Mouse (Mus musculus): ENCODE data around the gene Tnrc6a. TPM values are rescaled to one million over a fixed set of nuclear protein-coding genes. Genes with fewer than 3 reads are reported as not detected.
A peak's percentile ranks its signal among the peaks of the same experiment; 100 is the strongest.

Gene Tnrc6a
- polyA plus RNA-seq, 1 experiment from 2014 or later, result 42.3 TPM

- H3K9me3 ChIP-seq (replicated peaks; ENCODE audit: control insufficient read depth, low read length), result no peaks in the 10 kb centered on the region
- peaks cover 26% of the 10 kb centered on the region for H3K36me3 ChIP-seq (ENCODE audit: control insufficient read depth, insufficient read depth, low read length)
- no peak overlapping the region for H3K9ac ChIP-seq (ENCODE audit: low read length)
- ATAC-seq (ENCODE audit: insufficient read depth, low FRiP score), result no peak
- no peak overlapping the region for H3K27ac ChIP-seq (ENCODE audit: low read length)
- no peaks in the 10 kb centered on the region for H3K4me1 ChIP-seq (ENCODE audit: control insufficient read depth, insufficient read depth, low read length)
- H3K4me2 ChIP-seq (ENCODE audit: low read depth, low read length), result no peak overlapping the region
- no peaks in the 10 kb centered on the region for H3K27me3 ChIP-seq (ENCODE audit: control insufficient read depth, insufficient read depth, low read length)
- 83% methylated on average over 5 of the region's 5 CpGs for WGBS
- H3K4me3 ChIP-seq (replicated peaks; ENCODE audit: low read length), result no peak overlapping the region
Observed at GRCm38 (mm10) chr7:123172101-123172500, 48.4 kb downstream of the Tnrc6a start.

- H3K27me3 ChIP-seq (ENCODE audit: control insufficient read depth, insufficient read depth, low read length), result no peaks in the 10 kb centered on the region
- peaks cover 36% of the 10 kb centered on the region for H3K36me3 ChIP-seq (ENCODE audit: control insufficient read depth, insufficient read depth, low read length)
- H3K27ac ChIP-seq (ENCODE audit: low read length), result no peak overlapping the region
- no peak for ATAC-seq (ENCODE audit: insufficient read depth, low FRiP score)
- H3K4me2 ChIP-seq (ENCODE audit: low read depth, low read length), result no peak overlapping the region
- H3K4me1 ChIP-seq (ENCODE audit: control insufficient read depth, insufficient read depth, low read length), result no peaks in the 10 kb centered on the region
- H3K9me3 ChIP-seq (replicated peaks; ENCODE audit: control insufficient read depth, low read length), result no peaks in the 10 kb centered on the region
- H3K4me3 ChIP-seq (replicated peaks; ENCODE audit: low read length), result no peak overlapping the region
- H3K9ac ChIP-seq (ENCODE audit: low read length), result no peak overlapping the region
Observed at GRCm38 (mm10) chr7:123177215-123177614, 53.5 kb downstream of the Tnrc6a start.

- H3K9me3 ChIP-seq (replicated peaks; ENCODE audit: control insufficient read depth, low read length), result no peaks in the 10 kb centered on the region
- ATAC-seq (ENCODE audit: insufficient read depth, low FRiP score), result no peak
- no peak overlapping the region for H3K9ac ChIP-seq (ENCODE audit: low read length)
- H3K4me3 ChIP-seq (replicated peaks; ENCODE audit: low read length), result no peak overlapping the region
- no peak overlapping the region for H3K27ac ChIP-seq (ENCODE audit: low read length)
- WGBS, result 82% methylated on average over 20 of the region's 20 CpGs
- peaks cover 50% of the 10 kb centered on the region for H3K36me3 ChIP-seq (ENCODE audit: control insufficient read depth, insufficient read depth, low read length)
- no peak overlapping the region for H3K4me2 ChIP-seq (ENCODE audit: low read depth, low read length)
- H3K27me3 ChIP-seq (ENCODE audit: control insufficient read depth, insufficient read depth, low read length), result no peaks in the 10 kb centered on the region
- H3K4me1 ChIP-seq (ENCODE audit: control insufficient read depth, insufficient read depth, low read length), result no peaks in the 10 kb centered on the region
Observed at GRCm38 (mm10) chr7:123181787-123182701, 58.4 kb downstream of the Tnrc6a start.

GRCm38 (mm10) chr7:123184891-123185290 lies 61.2 kb downstream of the Tnrc6a start:
- H3K27ac ChIP-seq (ENCODE audit: low read length), result no peak overlapping the region
- ATAC-seq (ENCODE audit: insufficient read depth, low FRiP score), result no peak
- H3K9ac ChIP-seq (ENCODE audit: low read length), result no peak overlapping the region
- no peaks in the 10 kb centered on the region for H3K27me3 ChIP-seq (ENCODE audit: control insufficient read depth, insufficient read depth, low read length)
- no peaks in the 10 kb centered on the region for H3K9me3 ChIP-seq (replicated peaks; ENCODE audit: control insufficient read depth, low read length)
- no peak overlapping the region for H3K4me2 ChIP-seq (ENCODE audit: low read depth, low read length)
- 93% methylated on average over 1 of the region's 1 CpGs for WGBS
- H3K36me3 ChIP-seq (ENCODE audit: control insufficient read depth, insufficient read depth, low read length), result peaks cover 68% of the 10 kb centered on the region
- no peaks in the 10 kb centered on the region for H3K4me1 ChIP-seq (ENCODE audit: control insufficient read depth, insufficient read depth, low read length)
- H3K4me3 ChIP-seq (replicated peaks; ENCODE audit: low read length), result no peak overlapping the region

GRCm38 (mm10) chr7:123186463-123186862 lies 62.8 kb downstream of the Tnrc6a start:
- no peaks in the 10 kb centered on the region for H3K27me3 ChIP-seq (ENCODE audit: control insufficient read depth, insufficient read depth, low read length)
- H3K9me3 ChIP-seq (replicated peaks; ENCODE audit: control insufficient read depth, low read length), result no peaks in the 10 kb centered on the region
- H3K4me1 ChIP-seq (ENCODE audit: control insufficient read depth, insufficient read depth, low read length), result no peaks in the 10 kb centered on the region
- no peak for ATAC-seq (ENCODE audit: insufficient read depth, low FRiP score)
- peaks cover 65% of the 10 kb centered on the region for H3K36me3 ChIP-seq (ENCODE audit: control insufficient read depth, insufficient read depth, low read length)
- H3K4me2 ChIP-seq (ENCODE audit: low read depth, low read length), result no peak overlapping the region
- no peak overlapping the region for H3K4me3 ChIP-seq (replicated peaks; ENCODE audit: low read length)
- H3K9ac ChIP-seq (ENCODE audit: low read length), result no peak overlapping the region
- WGBS, result 87% methylated on average over 6 of the region's 6 CpGs
- H3K27ac ChIP-seq (ENCODE audit: low read length), result no peak overlapping the region

- Histone ChIP-seq H3K36me3 (ENCODE audit: control insufficient read depth, insufficient read depth, low read length) (peaks cover 65% of the 10 kb centered on the region), H3K4me3 (replicated peaks; ENCODE audit: low read length) (no peak overlapping the region), H3K27me3 (ENCODE audit: control insufficient read depth, insufficient read depth, low read length) (no peaks in the 10 kb centered on the region), H3K9me3 (replicated peaks; ENCODE audit: control insufficient read depth, low read length) (no peaks in the 10 kb centered on the region), H3K27ac (ENCODE audit: low read length) (no peak overlapping the region), H3K4me2 (ENCODE audit: low read depth, low read length) (no peak overlapping the region), H3K4me1 (ENCODE audit: control insufficient read depth, insufficient read depth, low read length) (no peaks in the 10 kb centered on the region), H3K9ac (ENCODE audit: low read length) (no peak overlapping the region)
- ATAC-seq (ENCODE audit: insufficient read depth, low FRiP score), result no peak
- WGBS, result 66% methylated on average over 4 of the region's 4 CpGs
Observed at GRCm38 (mm10) chr7:123187246-123187645, 63.6 kb downstream of the Tnrc6a start.

GRCm38 (mm10) chr7:123188462-123188861 lies 64.8 kb downstream of the Tnrc6a start:
- 88% methylated on average over 3 of the region's 3 CpGs for WGBS
- Histone ChIP-seq H3K4me1 (ENCODE audit: control insufficient read depth, insufficient read depth, low read length) (no peaks in the 10 kb centered on the region), H3K9me3 (replicated peaks; ENCODE audit: control insufficient read depth, low read length) (no peaks in the 10 kb centered on the region), H3K4me3 (replicated peaks; ENCODE audit: low read length) (no peak overlapping the region), H3K27ac (ENCODE audit: low read length) (no peak overlapping the region), H3K9ac (ENCODE audit: low read length) (no peak overlapping the region), H3K36me3 (ENCODE audit: control insufficient read depth, insufficient read depth, low read length) (peaks cover 66% of the 10 kb centered on the region), H3K4me2 (ENCODE audit: low read depth, low read length) (no peak overlapping the region), H3K27me3 (ENCODE audit: control insufficient read depth, insufficient read depth, low read length) (no peaks in the 10 kb centered on the region)
- no peak for ATAC-seq (ENCODE audit: insufficient read depth, low FRiP score)

GRCm38 (mm10) chr7:123189762-123190161 lies 66.1 kb downstream of the Tnrc6a start:
- ATAC-seq (ENCODE audit: insufficient read depth, low FRiP score), result no peak
- Histone ChIP-seq H3K36me3 (ENCODE audit: control insufficient read depth, insufficient read depth, low read length) (peaks cover 56% of the 10 kb centered on the region), H3K4me3 (replicated peaks; ENCODE audit: low read length) (no peak overlapping the region), H3K27me3 (ENCODE audit: control insufficient read depth, insufficient read depth, low read length) (no peaks in the 10 kb centered on the region), H3K9me3 (replicated peaks; ENCODE audit: control insufficient read depth, low read length) (no peaks in the 10 kb centered on the region), H3K27ac (ENCODE audit: low read length) (no peak overlapping the region), H3K4me2 (ENCODE audit: low read depth, low read length) (no peak overlapping the region), H3K4me1 (ENCODE audit: control insufficient read depth, insufficient read depth, low read length) (no peaks in the 10 kb centered on the region), H3K9ac (ENCODE audit: low read length) (no peak overlapping the region)
- WGBS, result 93% methylated on average over 8 of the region's 8 CpGs

- Histone ChIP-seq H3K4me1 (ENCODE audit: control insufficient read depth, insufficient read depth, low read length) (no peaks in the 10 kb centered on the region), H3K4me3 (replicated peaks; ENCODE audit: low read length) (no peak overlapping the region), H3K27ac (ENCODE audit: low read length) (no peak overlapping the region), H3K4me2 (ENCODE audit: low read depth, low read length) (no peak overlapping the region), H3K27me3 (ENCODE audit: control insufficient read depth, insufficient read depth, low read length) (no peaks in the 10 kb centered on the region), H3K9me3 (replicated peaks; ENCODE audit: control insufficient read depth, low read length) (no peaks in the 10 kb centered on the region), H3K9ac (ENCODE audit: low read length) (no peak overlapping the region), H3K36me3 (ENCODE audit: control insufficient read depth, insufficient read depth, low read length) (peaks cover 45% of the 10 kb centered on the region)
- ATAC-seq (ENCODE audit: insufficient read depth, low FRiP score), result 0 out of 2 replicates have a peak, but pooled peaks have one; percentile 23
- WGBS, result 78% methylated on average over 5 of the region's 5 CpGs
Observed at GRCm38 (mm10) chr7:123191731-123192130, 68.0 kb downstream of the Tnrc6a start.

Data from stomach, embryonic 16.5 days (tissue).